Mouse (Mus musculus) neutrophil, adult 65 days (primary cell): ENCODE data around the gene Olfr967. TPM values are rescaled to one million over a fixed set of nuclear protein-coding genes. Genes with fewer than 3 reads are reported as not detected.

ENCODE experiments used
- total RNA-seq: library from RNA; stranded (reverse); gene quantifications from 2 replicates; pipeline ENCODE4 v1.2.4, GENCODE M21; 2023

Gene Olfr967
- total RNA-seq: not detected in 2 replicates

GRCm38 (mm10) chr9:39745949-39746348, at the start of gene Olfr967:
Olfr967 (plus strand) TSS chr9:39746249.

GRCm38 (mm10) chr9:39707017-39707416, 39.0 kb upstream of the Olfr967 start, which contains the start of gene Olfr149:
Olfr149 (minus strand) TSS chr9:39707117.

GRCm38 (mm10) chr9:39711053-39711452, 35.0 kb upstream of the Olfr967 start, which contains the start of gene Olfr965:
Olfr965 (plus strand) TSS chr9:39711353.

GRCm38 (mm10) chr9:39730678-39731077, 15.4 kb upstream of the Olfr967 start, which contains the start of gene Olfr150:
Olfr150 (plus strand) TSS chr9:39730978.

GRCm38 (mm10) chr9:39783153-39783552, 37.1 kb downstream of the Olfr967 start, which contains the start of gene Olfr968:
Olfr968 (minus strand) TSS chr9:39783253.

GRCm38 (mm10) chr9:39790558-39790957, 44.5 kb downstream of the Olfr967 start, which contains the start of gene Olfr969:
Olfr969 (plus strand) TSS chr9:39790945.

Other genes starting within 250 kb of the Olfr967 start
- not detected in 2 replicates for gene Olfr957, start 230.4 kb upstream of the Olfr967 start, total RNA-seq
- gene Olfr958, start 192.2 kb upstream of the Olfr967 start, total RNA-seq: not detected in 2 replicates
- gene Olfr959, start 170.7 kb upstream of the Olfr967 start, total RNA-seq: not detected in 2 replicates
- not detected in 2 replicates for gene AW551984, start 141.8 kb upstream of the Olfr967 start, total RNA-seq
- not detected in 2 replicates for gene Olfr148, start 135.6 kb upstream of the Olfr967 start, total RNA-seq
- gene Olfr960, start 124.9 kb upstream of the Olfr967 start, total RNA-seq: not detected in 2 replicates
- gene Olfr961, start 101.2 kb upstream of the Olfr967 start, total RNA-seq: not detected in 2 replicates
- gene Olfr963, start 79.0 kb upstream of the Olfr967 start, total RNA-seq: not detected in 2 replicates
- gene Olfr149, start 39.1 kb upstream of the Olfr967 start, total RNA-seq: not detected in 2 replicates
- gene Olfr965, start 34.9 kb upstream of the Olfr967 start, total RNA-seq: not detected in 2 replicates
- not detected in 2 replicates for gene Olfr150, start 15.3 kb upstream of the Olfr967 start, total RNA-seq
- not detected in 2 replicates for gene Olfr968, start 37.0 kb downstream of the Olfr967 start, total RNA-seq
- not detected in 2 replicates for gene Olfr969, start 44.7 kb downstream of the Olfr967 start, total RNA-seq
- gene Olfr970, start 62.6 kb downstream of the Olfr967 start, total RNA-seq: not detected in 2 replicates
- gene Olfr971, start 90.6 kb downstream of the Olfr967 start, total RNA-seq: not detected in 2 replicates
- not detected in 2 replicates for gene Olfr972, start 120.2 kb downstream of the Olfr967 start, total RNA-seq
- gene Olfr229, start 161.1 kb downstream of the Olfr967 start, total RNA-seq: not detected in 2 replicates
- not detected in 2 replicates for gene Olfr974, start 191.3 kb downstream of the Olfr967 start, total RNA-seq
- not detected in 2 replicates for gene Olfr975, start 205.8 kb downstream of the Olfr967 start, total RNA-seq
- gene Olfr976, start 214.9 kb downstream of the Olfr967 start, total RNA-seq: not detected in 2 replicates
- gene Olfr978, start 245.9 kb downstream of the Olfr967 start, total RNA-seq: not detected in 2 replicates